ENCODE assay signal across 15 mouse cellular contexts in genomic region chr2:157817672-157818071, GRCm38 (mm10).
DNase-seq lines count a peak whose midpoint lies in the region; ATAC-seq and TF ChIP-seq lines count a peak whose summit lies in the region.
"Had no signal": no experiment of that assay in that cellular context is flagged by ENCODE, and none has a peak within 500 bp of the region (broad histone marks: within the 10 kb centered on the region; RNA-seq: fewer than 3 reads in every experiment).

No protein-coding gene starts in this region.

- 81% methylated on average over 9 of the region's 9 CpGs for WGBS in heart, embryonic 11.5 days (ENCODE audit: insufficient replicate concordance)
- 60% methylated on average over 9 of the region's 9 CpGs for WGBS in hindbrain, postnatal 0 days

- TF ChIP-seq CTCF in left cerebral cortex, adult 2 months (IDR thresholded peaks at IDR 0.05): no peak
- TF ChIP-seq CTCF in brain, embryonic 14.5 days (IDR thresholded peaks at IDR 0.05; ENCODE audit: borderline replicate concordance, extremely low read depth, insufficient read depth, insufficient read length): no peak
- no peak for TF ChIP-seq CTCF in hindbrain, postnatal 0 days (IDR thresholded peaks at IDR 0.05; ENCODE audit: low read depth)

- peak overlapping the region; percentile 70; the same call in 1 of the 2 replicates for H3K27ac ChIP-seq in heart, embryonic 11.5 days (ENCODE audit: low read depth, low read length)
- H3K27ac ChIP-seq in left cerebral cortex, adult 2 months: no peak overlapping the region
- H3K27ac ChIP-seq in hindbrain, postnatal 0 days: 0 out of 2 replicates have a peak overlapping the region, but pooled peaks have one; percentile 36
- H3K27ac ChIP-seq: intestine, embryonic 15.5 days; stomach, postnatal 0 days had no signal

- no peak for DNase-seq in heart, adult 18-20 months
- DNase-seq in left cerebral cortex, adult 2 months (ENCODE audit: extremely low spot score in 1 of 2, low spot score in 2 of 2): peak; percentile 5 to 6
- no peak for DNase-seq in left cerebral cortex, adult 9 months (ENCODE audit: low spot score in 2 of 2)
- peak; percentile 22 for DNase-seq in brain, embryonic 14.5 days (ENCODE audit: low read depth)
- no peak for DNase-seq in hindbrain, postnatal 0 days (ENCODE audit: low spot score)
- no peak for DNase-seq in kidney, postnatal 36 days
- DNase-seq: adrenal gland, adult 8-10 months; gastrocnemius, postnatal 10 days; retina, postnatal 1 day; thymus, postnatal 36 days had no signal

- no peak for TF ChIP-seq POLR2A in brain, embryonic 14.5 days (IDR thresholded peaks at IDR 0.05; ENCODE audit: borderline replicate concordance, extremely low read depth, insufficient read depth, insufficient read length, poor library complexity, severe bottlenecking)

- no peak overlapping the region for H3K4me3 ChIP-seq in heart, embryonic 11.5 days (ENCODE audit: low read depth, low read length)
- no peak overlapping the region for H3K4me3 ChIP-seq in left cerebral cortex, adult 2 months
- H3K4me3 ChIP-seq in hindbrain, postnatal 0 days (ENCODE audit: low read length): no peak overlapping the region
- H3K4me3 ChIP-seq: intestine, embryonic 15.5 days had no signal

- H3K4me1 ChIP-seq in heart, embryonic 11.5 days (ENCODE audit: control insufficient read depth, insufficient read depth, low read length): peaks cover 39% of the 10 kb centered on the region
- no peaks in the 10 kb centered on the region for H3K4me1 ChIP-seq in hindbrain, postnatal 0 days (ENCODE audit: insufficient read depth, low read length)
- H3K4me1 ChIP-seq: intestine, embryonic 15.5 days had no signal

- no peak for ATAC-seq in heart, embryonic 11.5 days (replicated peaks; ENCODE audit: insufficient number of reproducible peaks, low FRiP score, low TSS enrichment)
- ATAC-seq in hindbrain, postnatal 0 days: no peak
- ATAC-seq: CD4-positive, CD25-positive, alpha-beta regulatory T cell, adult 4 months; intestine, embryonic 15.5 days had no signal

- no peak overlapping the region for H3K9ac ChIP-seq in heart, embryonic 11.5 days (ENCODE audit: low read depth, low read length)
- H3K9ac ChIP-seq in hindbrain, postnatal 0 days (replicated peaks; ENCODE audit: low read length): no peak overlapping the region
- H3K9ac ChIP-seq: intestine, embryonic 15.5 days had no signal

- H3K4me2 ChIP-seq in heart, embryonic 11.5 days: no peak overlapping the region
- H3K4me2 ChIP-seq in hindbrain, postnatal 0 days (ENCODE audit: low read depth, low read length): no peak overlapping the region
- H3K4me2 ChIP-seq: intestine, embryonic 15.5 days; liver, embryonic 11.5 days had no signal

- no peaks in the 10 kb centered on the region for H3K27me3 ChIP-seq in heart, embryonic 11.5 days (ENCODE audit: control insufficient read depth, insufficient read depth, low read length)
- H3K27me3 ChIP-seq in hindbrain, postnatal 0 days (ENCODE audit: insufficient read depth, low read length): no peaks in the 10 kb centered on the region
- H3K27me3 ChIP-seq: intestine, embryonic 15.5 days had no signal

- no peaks in the 10 kb centered on the region for H3K9me3 ChIP-seq in heart, embryonic 11.5 days (replicated peaks; ENCODE audit: control insufficient read depth, low read length)
- H3K9me3 ChIP-seq in hindbrain, postnatal 0 days (ENCODE audit: low read length): no peaks in the 10 kb centered on the region
- H3K9me3 ChIP-seq: intestine, embryonic 15.5 days had no signal

- no peaks in the 10 kb centered on the region for H3K36me3 ChIP-seq in heart, embryonic 11.5 days (ENCODE audit: control insufficient read depth, insufficient read depth, low read length)
- no peaks in the 10 kb centered on the region for H3K36me3 ChIP-seq in hindbrain, postnatal 0 days (ENCODE audit: insufficient read depth, low read length)
- H3K36me3 ChIP-seq: intestine, embryonic 15.5 days had no signal

- intact Hi-C loops in left cerebral cortex, adult 2 months (cut with DNase I): no loop called here

Comparison
In these comparisons a context has a peak if more than half of its experiments do, and no peak if none do; other contexts are left out.
1. DNase-seq: peak in left cerebral cortex, adult 2 months (2 of 2) and brain, embryonic 14.5 days (single experiment); none in heart, adult 18-20 months (0 of 2), left cerebral cortex, adult 9 months (0 of 2), hindbrain, postnatal 0 days (single experiment) and kidney, postnatal 36 days (0 of 2).